In genomic region chr7:111049652-111050421, GRCm38 (mm10) we compare ENCODE assay signal across 9 mouse cellular contexts. TPM values are rescaled to one million over a fixed set of nuclear protein-coding genes. Genes with fewer than 3 reads are reported as not detected.
DNase-seq lines count a peak whose midpoint lies in the region; ATAC-seq and TF ChIP-seq lines count a peak whose summit lies in the region.
"Had no signal": no experiment of that assay in that cellular context is flagged by ENCODE, and none has a peak within 500 bp of the region (broad histone marks: within the 10 kb centered on the region; RNA-seq: fewer than 3 reads in every experiment).

No protein-coding gene starts in this region.

- no peak overlapping the region for H3K27ac ChIP-seq in MEL (ENCODE audit: control insufficient read depth, low read depth, low read length)
- no peak overlapping the region for H3K27ac ChIP-seq in midbrain, postnatal 0 days (ENCODE audit: low read depth, low read length)
- H3K27ac ChIP-seq: limb, embryonic 12.5 days had no signal

- H3K9me3 ChIP-seq in MEL (replicated peaks; ENCODE audit: insufficient read depth, low read length): no peaks in the 10 kb centered on the region
- H3K9me3 ChIP-seq in midbrain, postnatal 0 days (ENCODE audit: low read length): no peaks in the 10 kb centered on the region
- H3K9me3 ChIP-seq: limb, embryonic 12.5 days had no signal

- no peaks in the 10 kb centered on the region for H3K4me1 ChIP-seq in MEL (ENCODE audit: control insufficient read depth in 1 of 2, insufficient read depth in 2 of 2, low read length in 2 of 2)
- no peaks in the 10 kb centered on the region for H3K4me1 ChIP-seq in midbrain, postnatal 0 days (ENCODE audit: insufficient read depth, low read length)
- H3K4me1 ChIP-seq: limb, embryonic 12.5 days had no signal

- H3K36me3 ChIP-seq in MEL (ENCODE audit: control insufficient read depth in 1 of 2, insufficient read depth in 2 of 2, low read length in 2 of 2): peaks cover 0 to 3% of the 10 kb centered on the region in 2 experiments; a peak in 2 of 4 replicates
- H3K36me3 ChIP-seq in midbrain, postnatal 0 days (ENCODE audit: insufficient read depth, low read length): peaks cover 63% of the 10 kb centered on the region
- H3K36me3 ChIP-seq in splenic B cell, adult 2 months (ENCODE audit: control insufficient read depth, insufficient read depth, low read length, poor library complexity, severe bottlenecking): peaks cover 11% of the 10 kb centered on the region

- no peak for TF ChIP-seq EP300 in MEL (IDR thresholded peaks at IDR 0.05; ENCODE audit: low read depth in 1 of 2, low read length in 2 of 2)

- TF ChIP-seq CTCF in MEL (IDR thresholded peaks at IDR 0.05 in 2 of 3, conservative IDR thresholded peaks at IDR 0.05 in 1 of 3; ENCODE audit: control insufficient read depth in 1 of 3, insufficient read depth in 1 of 3, low read depth in 2 of 3, low read length in 3 of 3, poor library complexity in 1 of 3, severe bottlenecking in 1 of 3): peak; percentile 71 to 90 (median 82)
- peak; percentile 82 for TF ChIP-seq CTCF in midbrain, postnatal 0 days (IDR thresholded peaks at IDR 0.05)

- no peaks in the 10 kb centered on the region for H3K27me3 ChIP-seq in MEL (ENCODE audit: control insufficient read depth in 1 of 2, insufficient read depth in 2 of 2, low read length in 2 of 2)
- H3K27me3 ChIP-seq in midbrain, postnatal 0 days (ENCODE audit: insufficient read depth, low read length): no peaks in the 10 kb centered on the region
- H3K27me3 ChIP-seq in splenic B cell, adult 2 months (ENCODE audit: control insufficient read depth, insufficient read depth, low read length, poor library complexity, severe bottlenecking): no peaks in the 10 kb centered on the region
- H3K27me3 ChIP-seq: limb, embryonic 12.5 days had no signal

- H3K9ac ChIP-seq in MEL (ENCODE audit: control insufficient read depth, low read depth, low read length, poor library complexity, severe bottlenecking): no peak overlapping the region
- H3K9ac ChIP-seq in midbrain, postnatal 0 days (replicated peaks; ENCODE audit: low read length, poor library complexity, severe bottlenecking): no peak overlapping the region
- H3K9ac ChIP-seq: limb, embryonic 12.5 days had no signal

- 45% methylated on average over 6 of the region's 6 CpGs for WGBS in midbrain, postnatal 0 days

- no peak for TF ChIP-seq POLR2A in MEL (IDR thresholded peaks at IDR 0.05; ENCODE audit: control insufficient read depth in 1 of 2, insufficient read depth in 1 of 2, low read depth in 1 of 2, low read length in 2 of 2, poor library complexity in 1 of 2)

- intact Hi-C loops in gastrocnemius, postnatal 36 days (cut with DNase I): loop anchor here (2.0 to 5.0 kb wide), 2 partner anchors 131 to 192 kb away; no protein-coding TSS in a partner anchor

- H3K4me2 ChIP-seq in midbrain, postnatal 0 days (ENCODE audit: low read depth, low read length, poor library complexity, severe bottlenecking): no peak overlapping the region
- H3K4me2 ChIP-seq: limb, embryonic 12.5 days had no signal

- no peaks in the 10 kb centered on the region for H3K79me2 ChIP-seq in MEL (ENCODE audit: control insufficient read depth, insufficient read depth, low read length, poor library complexity)

- peak; percentile 54; the same call in 1 of the 2 replicates for ATAC-seq in midbrain, postnatal 0 days (ENCODE audit: low FRiP score)

- no peak overlapping the region for H3K4me3 ChIP-seq in MEL (ENCODE audit: control insufficient read depth in 1 of 2, insufficient read depth in 1 of 2, low read depth in 2 of 2, low read length in 2 of 2)
- H3K4me3 ChIP-seq in midbrain, postnatal 0 days (ENCODE audit: low read depth, low read length): no peak overlapping the region
- H3K4me3 ChIP-seq: limb, embryonic 12.5 days had no signal

- TF ChIP-seq RAD21 in MEL (IDR thresholded peaks at IDR 0.05; ENCODE audit: low read depth, low read length): peak; percentile 95

- DNase-seq in embryo, embryonic 10 days (ENCODE audit: low spot score): peak; percentile 71
- no peak for DNase-seq in embryo, embryonic 9.5 days (ENCODE audit: extremely low spot score)
- DNase-seq in MEL (ENCODE audit: low read depth, low spot score): peak; percentile 86
- peak; percentile 37 for DNase-seq in cerebellum, adult 8-10 months
- peak; percentile 47 to 55 for DNase-seq in gastrocnemius, postnatal 36 days
- DNase-seq in layer of hippocampus, postnatal 10 days (ENCODE audit: low spot score in 2 of 2): peak; percentile 66 to 73
- DNase-seq in midbrain, postnatal 0 days (ENCODE audit: low spot score): peak; percentile 75
- DNase-seq in splenic B cell, adult 2 months (ENCODE audit: low read depth, low spot score): peak; percentile 76

TF ChIP-seq in MEL, 35 proteins besides CTCF, POLR2A, EP300 and RAD21:
- TF ChIP-seq SMC3 (IDR thresholded peaks at IDR 0.05; ENCODE audit: low read depth, low read length) (peak; percentile 87), GATA1 (IDR thresholded peaks at IDR 0.05; ENCODE audit: low read depth, low read length) (0 out of 2 replicates have a peak, but pooled peaks have one; percentile 32), MYC (IDR thresholded peaks at IDR 0.05; ENCODE audit: low read depth, low read length) (no peak), POLR2AphosphoS2 (IDR thresholded peaks at IDR 0.05; ENCODE audit: low read length) (no peak), RCOR1 (IDR thresholded peaks at IDR 0.05; ENCODE audit: low read depth, low read length) (no peak), ZC3H11A (IDR thresholded peaks at IDR 0.05; ENCODE audit: low read depth, low read length) (peak; percentile 92), UBTF (IDR thresholded peaks at IDR 0.05; ENCODE audit: borderline replicate concordance, insufficient read depth, low read depth, low read length) (no peak), BHLHE40 (IDR thresholded peaks at IDR 0.05; ENCODE audit: borderline replicate concordance, low read depth, low read length) (0 out of 2 replicates have a peak, but pooled peaks have one; percentile 7), SIN3A (IDR thresholded peaks at IDR 0.05; ENCODE audit: low read length) (0 out of 2 replicates have a peak, but pooled peaks have one; percentile 19), GABPA (IDR thresholded peaks at IDR 0.05; ENCODE audit: low read depth, low read length) (no peak)

RNA-seq across cellular contexts. Expression of gene Ctr9, which starts 21.1 kb away (rescaled TPM):
- 37.5 and 37.9 TPM in 2 replicates for total RNA-seq in MEL (2012; rRNA removed)
- polyA plus RNA-seq in MEL (2012; ENCODE audit: insufficient read depth in 1 of 2, insufficient read length in 2 of 2, low read depth in 1 of 2, low replicate concordance in 2 of 2, missing spikeins in 1 of 2): 100 to 1,000 TPM in 1 of 2 experiments, 10 to 100 TPM in 1; 42.8 to 141 TPM
- 10 to 100 TPM; 12.6 to 12.9 TPM for total RNA-seq in gastrocnemius, postnatal 36 days (2021)
- total RNA-seq in layer of hippocampus, postnatal 10 days (2021): 10 to 100 TPM; 57.3 to 60.5 TPM
- total RNA-seq in midbrain, postnatal 0 days (2014; rRNA removed): 38.7 and 50.3 TPM in 2 replicates
- 59.5 and 63.3 TPM in 2 replicates for polyA plus RNA-seq in midbrain, postnatal 0 days (2015; fragmentation: Nextera tagmentation; extraction: Ambion mirVana)

RNA-seq across cellular contexts. Expression of gene Eif4g2, which starts 33.0 kb away (rescaled TPM):
- 332 and 344 TPM in 2 replicates for total RNA-seq in MEL (2012; rRNA removed)
- polyA plus RNA-seq in MEL (2012; ENCODE audit: insufficient read depth in 1 of 2, insufficient read length in 2 of 2, low read depth in 1 of 2, low replicate concordance in 2 of 2, missing spikeins in 1 of 2): 100 to 1,000 TPM; 935 to 958 TPM
- total RNA-seq in gastrocnemius, postnatal 36 days (2021): 100 to 1,000 TPM; 625 to 714 TPM
- total RNA-seq in layer of hippocampus, postnatal 10 days (2021): 1,000 to 10,000 TPM; 1,036 to 1,049 TPM
- total RNA-seq in midbrain, postnatal 0 days (2014; rRNA removed): 497 and 556 TPM in 2 replicates
- 804 and 868 TPM in 2 replicates for polyA plus RNA-seq in midbrain, postnatal 0 days (2015; fragmentation: Nextera tagmentation; extraction: Ambion mirVana)
